Mouse (Mus musculus): Measurements from ENCODE around the gene Pla2g4d. TPM values are rescaled to one million over a fixed set of nuclear protein-coding genes. Genes with fewer than 3 reads are reported as not detected.
A peak's percentile ranks its signal among the peaks of the same experiment; 100 is the strongest.
"Not testable (repeated sequence)": the region's sequence is repeated elsewhere in the genome, so short reads cannot be mapped to it uniquely, and the experiment has no call there.

The Pla2g4d gene
- polyA plus RNA-seq, 1 experiment from 2014 or later: not detected

- no peaks in the 10 kb centered on the region for H3K9me3 ChIP-seq (ENCODE audit: control insufficient read depth, low read length)
- H3K36me3 ChIP-seq (ENCODE audit: control insufficient read depth, insufficient read depth, low read length): no peaks in the 10 kb centered on the region
- 0 out of 2 replicates have a peak overlapping the region, but pooled peaks have one; percentile 55 for H3K9ac ChIP-seq (ENCODE audit: low read length)
- peak overlapping the region; percentile 73 for H3K4me2 ChIP-seq (ENCODE audit: low read depth, low read length)
- H3K4me3 ChIP-seq (ENCODE audit: low read length): peak overlapping the region; percentile 45
- H3K27me3 ChIP-seq (ENCODE audit: control insufficient read depth, insufficient read depth, low read depth, low read length): no peaks in the 10 kb centered on the region; the same call in 1 of the 2 replicates
- ATAC-seq (ENCODE audit: low read depth): peak; percentile 31; the same call in 1 of the 2 replicates
- no peak overlapping the region for H3K27ac ChIP-seq (ENCODE audit: low read length)
- H3K4me1 ChIP-seq (replicated peaks; ENCODE audit: control insufficient read depth, insufficient read depth, low read length): peaks cover 3% of the 10 kb centered on the region; the same call in 1 of the 2 replicates
- WGBS: 15% methylated on average over 9 of the region's 9 CpGs
Measured at GRCm38 (mm10) chr2:120245421-120246016, 43.5 kb downstream of the Pla2g4d start.

- H3K4me1 ChIP-seq (replicated peaks; ENCODE audit: control insufficient read depth, insufficient read depth, low read length): peaks cover 3% of the 10 kb centered on the region; the same call in 1 of the 2 replicates
- peak within 1 kb of the TSS; percentile 73 for H3K4me2 ChIP-seq (ENCODE audit: low read depth, low read length)
- no peak within 1 kb of the TSS for H3K27ac ChIP-seq (ENCODE audit: low read length)
- 5% methylated on average over 27 of the region's 27 CpGs for WGBS
- peak; percentile 77 for ATAC-seq (ENCODE audit: low read depth)
- peak within 1 kb of the TSS; percentile 45 for H3K4me3 ChIP-seq (ENCODE audit: low read length)
- no peaks in the 10 kb centered on the region for H3K36me3 ChIP-seq (ENCODE audit: control insufficient read depth, insufficient read depth, low read length)
- no peaks in the 10 kb centered on the region; the same call in 1 of the 2 replicates for H3K27me3 ChIP-seq (ENCODE audit: control insufficient read depth, insufficient read depth, low read depth, low read length)
- peak within 1 kb of the TSS; percentile 55; the same call in 1 of the 2 replicates for H3K9ac ChIP-seq (ENCODE audit: low read length)
- H3K9me3 ChIP-seq (ENCODE audit: control insufficient read depth, low read length): no peaks in the 10 kb centered on the region
Measured at GRCm38 (mm10) chr2:120244679-120245420, 44.1 kb downstream of the Pla2g4d start, which contains the start of gene Pla2g4e. Gene Pla2g4e (minus strand): TSS chr2:120245335.

- no peaks in the 10 kb centered on the region for H3K36me3 ChIP-seq (ENCODE audit: control insufficient read depth, insufficient read depth, low read length)
- 89% methylated on average over 2 of the region's 2 CpGs for WGBS
- H3K9me3 ChIP-seq (ENCODE audit: control insufficient read depth, low read length): no peaks in the 10 kb centered on the region
- H3K27ac ChIP-seq (ENCODE audit: low read length): no peak overlapping the region
- H3K4me2 ChIP-seq (ENCODE audit: low read depth, low read length): no peak overlapping the region
- H3K4me3 ChIP-seq (ENCODE audit: low read length): no peak overlapping the region
- ATAC-seq (ENCODE audit: low read depth): no peak
- H3K4me1 ChIP-seq (replicated peaks; ENCODE audit: control insufficient read depth, insufficient read depth, low read length): peaks cover 3% of the 10 kb centered on the region; the same call in 1 of the 2 replicates
- no peaks in the 10 kb centered on the region; the same call in 1 of the 2 replicates for H3K27me3 ChIP-seq (ENCODE audit: control insufficient read depth, insufficient read depth, low read depth, low read length)
- no peak overlapping the region for H3K9ac ChIP-seq (ENCODE audit: low read length)
Measured at GRCm38 (mm10) chr2:120243995-120244394, 45.0 kb downstream of the Pla2g4d start.

GRCm38 (mm10) chr2:120242791-120243467, 46.1 kb downstream of the Pla2g4d start:
- no peaks in the 10 kb centered on the region for H3K36me3 ChIP-seq (ENCODE audit: control insufficient read depth, insufficient read depth, low read length)
- H3K27me3 ChIP-seq (ENCODE audit: control insufficient read depth, insufficient read depth, low read depth, low read length): no peaks in the 10 kb centered on the region; the same call in 1 of the 2 replicates
- H3K27ac ChIP-seq (ENCODE audit: low read length): no peak overlapping the region
- H3K9ac ChIP-seq (ENCODE audit: low read length): no peak overlapping the region
- no peak overlapping the region for H3K4me3 ChIP-seq (ENCODE audit: low read length)
- no peaks in the 10 kb centered on the region for H3K9me3 ChIP-seq (ENCODE audit: control insufficient read depth, low read length)
- no peak overlapping the region for H3K4me2 ChIP-seq (ENCODE audit: low read depth, low read length)
- peaks cover 3% of the 10 kb centered on the region; the same call in 1 of the 2 replicates for H3K4me1 ChIP-seq (replicated peaks; ENCODE audit: control insufficient read depth, insufficient read depth, low read length)
- WGBS: 73% methylated on average over 5 of the region's 5 CpGs
- ATAC-seq (ENCODE audit: low read depth): no peak

- H3K9me3 ChIP-seq (ENCODE audit: control insufficient read depth, low read length); H3K27me3 ChIP-seq (ENCODE audit: control insufficient read depth, insufficient read depth, low read depth, low read length); H3K4me1 ChIP-seq (replicated peaks; ENCODE audit: control insufficient read depth, insufficient read depth, low read length); H3K4me3 ChIP-seq (ENCODE audit: low read length); H3K4me2 ChIP-seq (ENCODE audit: low read depth, low read length); H3K27ac ChIP-seq (ENCODE audit: low read length); H3K9ac ChIP-seq (ENCODE audit: low read length); ATAC-seq (ENCODE audit: low read depth); H3K36me3 ChIP-seq (ENCODE audit: control insufficient read depth, insufficient read depth, low read length): not testable (repeated sequence)
- 75% methylated on average over 8 of the region's 9 CpGs for WGBS
Measured at GRCm38 (mm10) chr2:120238733-120239132, 50.3 kb downstream of the Pla2g4d start.

- H3K9me3 ChIP-seq (ENCODE audit: control insufficient read depth, low read length): no peaks in the 10 kb centered on the region
- H3K36me3 ChIP-seq (ENCODE audit: control insufficient read depth, insufficient read depth, low read length): no peaks in the 10 kb centered on the region
- no peak overlapping the region for H3K4me3 ChIP-seq (ENCODE audit: low read length)
- H3K27me3 ChIP-seq (ENCODE audit: control insufficient read depth, insufficient read depth, low read depth, low read length): no peaks in the 10 kb centered on the region; the same call in 1 of the 2 replicates
- H3K27ac ChIP-seq (ENCODE audit: low read length): no peak overlapping the region
- no peak for ATAC-seq (ENCODE audit: low read depth)
- H3K9ac ChIP-seq (ENCODE audit: low read length): no peak overlapping the region
- 73% methylated on average over 5 of the region's 5 CpGs for WGBS
- no peak overlapping the region for H3K4me2 ChIP-seq (ENCODE audit: low read depth, low read length)
- H3K4me1 ChIP-seq (replicated peaks; ENCODE audit: control insufficient read depth, insufficient read depth, low read length): no peaks in the 10 kb centered on the region
Measured at GRCm38 (mm10) chr2:120237784-120238183, 51.2 kb downstream of the Pla2g4d start.

GRCm38 (mm10) chr2:120235947-120236640, 52.9 kb downstream of the Pla2g4d start:
- no peak for ATAC-seq (ENCODE audit: low read depth)
- H3K27ac ChIP-seq (ENCODE audit: low read length): no peak overlapping the region
- H3K36me3 ChIP-seq (ENCODE audit: control insufficient read depth, insufficient read depth, low read length): no peaks in the 10 kb centered on the region
- H3K27me3 ChIP-seq (ENCODE audit: control insufficient read depth, insufficient read depth, low read depth, low read length): no peaks in the 10 kb centered on the region
- WGBS: 84% methylated on average over 3 of the region's 3 CpGs
- no peak overlapping the region for H3K4me2 ChIP-seq (ENCODE audit: low read depth, low read length)
- H3K4me3 ChIP-seq (ENCODE audit: low read length): no peak overlapping the region
- 0 out of 2 replicates have a peak, but pooled peaks cover under 1% of the 10 kb centered on the region for H3K4me1 ChIP-seq (replicated peaks; ENCODE audit: control insufficient read depth, insufficient read depth, low read length)
- no peaks in the 10 kb centered on the region for H3K9me3 ChIP-seq (ENCODE audit: control insufficient read depth, low read length)
- no peak overlapping the region for H3K9ac ChIP-seq (ENCODE audit: low read length)

- H3K27ac ChIP-seq (ENCODE audit: low read length): no peak overlapping the region
- no peak overlapping the region for H3K4me3 ChIP-seq (ENCODE audit: low read length)
- no peak for ATAC-seq (ENCODE audit: low read depth)
- H3K4me2 ChIP-seq (ENCODE audit: low read depth, low read length): no peak overlapping the region
- H3K9ac ChIP-seq (ENCODE audit: low read length): no peak overlapping the region
- 0 out of 2 replicates have a peak, but pooled peaks cover 2% of the 10 kb centered on the region for H3K4me1 ChIP-seq (replicated peaks; ENCODE audit: control insufficient read depth, insufficient read depth, low read length)
- no peaks in the 10 kb centered on the region for H3K27me3 ChIP-seq (ENCODE audit: control insufficient read depth, insufficient read depth, low read depth, low read length)
- no peaks in the 10 kb centered on the region for H3K36me3 ChIP-seq (ENCODE audit: control insufficient read depth, insufficient read depth, low read length)
- no peaks in the 10 kb centered on the region for H3K9me3 ChIP-seq (ENCODE audit: control insufficient read depth, low read length)
- WGBS: 48% methylated on average over 3 of the region's 3 CpGs
Measured at GRCm38 (mm10) chr2:120235381-120235780, 53.6 kb downstream of the Pla2g4d start.

Data from lung, embryonic 16.5 days (tissue).